Mouse (Mus musculus): ENCODE measurements at regions not wholly inside any gene's neighbourhood (a gene's known extent, or its start where the extent isn't known, plus 50 kb on each side); places are given as distances from the start of the nearest gene placed in this dataset.

- no peak overlapping the region for H3K4me3 ChIP-seq (ENCODE audit: low read depth, low read length)
- H3K4me2 ChIP-seq (ENCODE audit: low read depth, low read length, poor library complexity, severe bottlenecking), result no peak overlapping the region
- no peak for TF ChIP-seq CTCF (IDR thresholded peaks at IDR 0.05)
- H3K4me1 ChIP-seq (ENCODE audit: insufficient read depth, low read length), result no peaks in the 10 kb centered on the region
- no peaks in the 10 kb centered on the region for H3K9me3 ChIP-seq (ENCODE audit: low read length)
- H3K36me3 ChIP-seq (ENCODE audit: insufficient read depth, low read length), result no peaks in the 10 kb centered on the region
- WGBS, result 54% methylated on average over 12 of the region's 12 CpGs
- no peak overlapping the region for H3K9ac ChIP-seq (replicated peaks; ENCODE audit: low read length, poor library complexity, severe bottlenecking)
- ATAC-seq (ENCODE audit: low FRiP score) (no peak), DNase-seq (ENCODE audit: low spot score) (peak; percentile 40)
- no peak overlapping the region for H3K27ac ChIP-seq (ENCODE audit: low read depth, low read length)
- no peaks in the 10 kb centered on the region for H3K27me3 ChIP-seq (ENCODE audit: insufficient read depth, low read length)
These were observed 53.0 kb upstream of the Bach1 start for GRCm38 (mm10) chr16:87645526-87646434.

- WGBS, result 78% methylated on average over 9 of the region's 9 CpGs
These were observed 52.2 kb upstream of the Bach1 start for GRCm38 (mm10) chr16:87646435-87647062.

More at GRCm38 (mm10) chr16:87646435-87647062, 52.2 kb upstream of the Bach1 start:
- H3K36me3 ChIP-seq (ENCODE audit: insufficient read depth, low read length), result no peaks in the 10 kb centered on the region
- H3K4me2 ChIP-seq (ENCODE audit: low read depth, low read length, poor library complexity, severe bottlenecking), result no peak overlapping the region
- no peaks in the 10 kb centered on the region for H3K9me3 ChIP-seq (ENCODE audit: low read length)
- no peak overlapping the region for H3K27ac ChIP-seq (ENCODE audit: low read depth, low read length)
- no peak for TF ChIP-seq CTCF (IDR thresholded peaks at IDR 0.05)
- no peaks in the 10 kb centered on the region for H3K4me1 ChIP-seq (ENCODE audit: insufficient read depth, low read length)
- ATAC-seq (ENCODE audit: low FRiP score), result no peak
- no peaks in the 10 kb centered on the region for H3K27me3 ChIP-seq (ENCODE audit: insufficient read depth, low read length)
- no peak overlapping the region for H3K4me3 ChIP-seq (ENCODE audit: low read depth, low read length)
- H3K9ac ChIP-seq (replicated peaks; ENCODE audit: low read length, poor library complexity, severe bottlenecking), result no peak overlapping the region
- no peak for DNase-seq (ENCODE audit: low spot score)
